Mouse (Mus musculus) liver, embryonic 13.5 days (tissue): ENCODE measurements around the gene Hba-a2. TPM values are rescaled to one million over a fixed set of nuclear protein-coding genes. Genes with fewer than 3 reads are reported as not detected.
"Not testable (repeated sequence)": the region's sequence is repeated elsewhere in the genome, so short reads cannot be mapped to it uniquely, and the experiment has no call there.

Experiments
- ATAC-seq: fragments of 200-750 bp; cut with Nextera tagmentation; 2 replicates; pipeline ENCODE4 v1.8.0; 2017; ENCODE audit warnings: low read depth, mild to moderate bottlenecking, moderate number of reproducible peaks, moderate library complexity
- DNase-seq: peaks from one replicate; pipeline ENCODE4 v3.0.0; 2022
- H3K27ac ChIP-seq: fragments of 300-500 bp; sonication (generic); 2 replicates; pipeline ENCODE4 v1.5.1; 2015; ENCODE audit warnings: moderate library complexity, mild to moderate bottlenecking, inconsistent platforms
- H3K27me3 ChIP-seq: fragments of 300-500 bp; sonication (generic); 2 replicates; pipeline ENCODE4 v1.6.1; 2015; ENCODE audit warnings: mild to moderate bottlenecking, inconsistent platforms
- H3K36me3 ChIP-seq: fragments of 300-500 bp; sonication (generic); 2 replicates; pipeline ENCODE4 v1.6.1; 2015; ENCODE audit warnings: mild to moderate bottlenecking, inconsistent platforms
- H3K4me1 ChIP-seq: fragments of 300-500 bp; sonication (generic); replicated peaks from 2 replicates; pipeline ENCODE4 v1.6.1; 2015; ENCODE audit warnings: inconsistent platforms
- H3K4me2 ChIP-seq: fragments of 300-500 bp; sonication (generic); 2 replicates; pipeline ENCODE4 v1.6.1; 2015; ENCODE audit warnings: inconsistent platforms, mild to moderate bottlenecking, moderate library complexity
- H3K4me3 ChIP-seq: fragments of 300-500 bp; sonication (generic); replicated peaks from 2 replicates; pipeline ENCODE4 v1.5.1; 2015; ENCODE audit warnings: mild to moderate bottlenecking, inconsistent platforms
- H3K9ac ChIP-seq: fragments of 300-500 bp; sonication (generic); 2 replicates; pipeline ENCODE4 v1.6.1; 2015; ENCODE audit warnings: mild to moderate bottlenecking, inconsistent platforms
- H3K9me3 ChIP-seq: fragments of 300-500 bp; sonication (generic); replicated peaks from 2 replicates; pipeline ENCODE4 v1.6.1; 2016; ENCODE audit warnings: inconsistent platforms
- WGBS: fragments of 180-500 bp; shearing (Covaris S2); methylation state at CpG from one replicate; pipeline ENCODE4 v1.1.7; 2015; ENCODE audit not compliant: insufficient replicate concordance; 5-methylcytosine and 5-hydroxymethylcytosine counted together
- polyA plus RNA-seq: library from polyadenylated mRNA; unstranded; fragments of >200 nt; fragmentation: Nextera tagmentation; extraction: Ambion mirVana; gene quantifications from 2 replicates; pipeline ENCODE4 v1.2.1, GENCODE M21; 2015

The Hba-a2 gene
- polyA plus RNA-seq, result 140,141 and 155,581 TPM in 2 replicates

DNA sequence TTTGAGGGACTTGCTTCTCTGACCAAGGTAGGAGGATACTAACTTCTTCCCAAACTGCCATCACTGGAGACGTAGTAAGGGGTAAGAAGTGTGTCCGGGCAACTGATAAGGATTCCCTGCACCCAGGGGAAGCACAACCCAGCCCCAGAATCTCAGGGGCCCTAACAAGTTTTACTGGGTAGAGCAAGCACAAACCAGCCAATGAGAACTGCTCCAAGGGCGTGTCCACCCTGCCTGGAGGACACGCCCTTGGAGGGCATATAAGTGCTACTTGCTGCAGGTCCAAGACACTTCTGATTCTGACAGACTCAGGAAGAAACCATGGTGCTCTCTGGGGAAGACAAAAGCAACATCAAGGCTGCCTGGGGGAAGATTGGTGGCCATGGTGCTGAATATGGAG, at the start of gene Hba-a2:
TSS of gene Hba-a2 (plus strand) at position 287 of the 400 bp plus-strand sequence.
- not testable (repeated sequence) for H3K9me3 ChIP-seq, DNase-seq
- H3K27ac ChIP-seq, result peak within 1 kb of the TSS; percentile 99
- H3K4me2 ChIP-seq, result peak within 1 kb of the TSS; percentile 73
- ATAC-seq, result peak; percentile 80
- H3K27me3 ChIP-seq, result peaks cover 13% of the 10 kb centered on the region
- peak within 1 kb of the TSS; percentile 63 for H3K4me3 ChIP-seq
- peak within 1 kb of the TSS; percentile 87 for H3K9ac ChIP-seq
- peaks cover 55% of the 10 kb centered on the region for H3K4me1 ChIP-seq
- peaks cover 20% of the 10 kb centered on the region for H3K36me3 ChIP-seq
- WGBS, result no CpG with 5 or more reads among the region's 4 CpGs

GRCm38 (mm10) chr11:32247068-32247467, 49.2 kb upstream of the Hba-a2 start:
- Histone ChIP-seq H3K4me3 (no peak overlapping the region), H3K9me3 (no peaks in the 10 kb centered on the region), H3K27ac (peak overlapping the region; percentile 97), H3K9ac (peak overlapping the region; percentile 78), H3K36me3 (peaks cover 60% of the 10 kb centered on the region), H3K4me2 (peak overlapping the region; percentile 36), H3K4me1 (peaks cover 95% of the 10 kb centered on the region), H3K27me3 (no peaks in the 10 kb centered on the region)
- ATAC-seq, result no peak
- peak; percentile 60 for DNase-seq

GRCm38 (mm10) chr11:32248350-32248749, 47.9 kb upstream of the Hba-a2 start:
- H3K4me1 ChIP-seq, result peaks cover 94% of the 10 kb centered on the region

GRCm38 (mm10) chr11:32250880-32251763, 45.2 kb upstream of the Hba-a2 start:
- Histone ChIP-seq H3K9ac (peak overlapping the region; percentile 84), H3K36me3 (peaks cover 70% of the 10 kb centered on the region)
- DNase-seq, result peak; percentile 92

More at GRCm38 (mm10) chr11:32248350-32248749, 47.9 kb upstream of the Hba-a2 start:
- Histone ChIP-seq H3K4me2 (no peak overlapping the region), H3K27ac (peak overlapping the region; percentile 97), H3K4me3 (no peak overlapping the region), H3K9me3 (no peaks in the 10 kb centered on the region), H3K36me3 (peaks cover 63% of the 10 kb centered on the region), H3K27me3 (no peaks in the 10 kb centered on the region), H3K9ac (peak overlapping the region; percentile 78)
- 57% methylated on average over 3 of the region's 3 CpGs for WGBS
- ATAC-seq (no peak), DNase-seq (no peak)

DNA sequence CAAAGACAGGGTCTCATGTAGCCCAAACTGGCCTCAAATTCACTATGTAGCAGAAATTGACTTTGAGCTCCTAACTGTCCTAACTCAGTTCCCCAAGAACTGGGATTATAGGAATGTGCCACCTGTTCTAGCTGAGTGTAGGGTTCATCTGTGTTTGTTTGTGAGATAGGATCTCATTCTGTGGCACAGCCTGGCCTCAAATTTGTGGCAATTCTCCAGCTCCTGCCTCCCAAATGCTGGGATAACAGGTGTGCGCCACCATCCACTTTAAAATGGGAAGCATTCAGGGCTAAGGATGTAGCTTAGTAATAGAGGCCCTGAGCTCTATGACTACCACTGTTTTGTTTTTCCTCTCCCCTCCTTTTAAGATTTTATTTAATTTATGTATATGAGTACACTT, 43.2 kb upstream of the Hba-a2 start:
- WGBS, result 100% methylated on average over 1 of the region's 1 CpGs
- Histone ChIP-seq H3K9ac (peak overlapping the region; percentile 84), H3K27me3 (no peaks in the 10 kb centered on the region), H3K27ac (peak overlapping the region; percentile 97), H3K4me3 (no peak overlapping the region), H3K9me3 (no peaks in the 10 kb centered on the region), H3K4me1 (peaks cover 96% of the 10 kb centered on the region), H3K36me3 (peaks cover 51% of the 10 kb centered on the region), H3K4me2 (no peak overlapping the region)
- DNase-seq, result no peak
- no peak for ATAC-seq

More at GRCm38 (mm10) chr11:32250880-32251763, 45.2 kb upstream of the Hba-a2 start:
- H3K4me3 ChIP-seq, result no peak overlapping the region
- H3K27ac ChIP-seq, result peak overlapping the region; percentile 97
- no peaks in the 10 kb centered on the region for H3K9me3 ChIP-seq
- H3K27me3 ChIP-seq, result no peaks in the 10 kb centered on the region
- peak; percentile 99 for ATAC-seq
- H3K4me2 ChIP-seq, result peak overlapping the region; percentile 39
- H3K4me1 ChIP-seq, result peaks cover 97% of the 10 kb centered on the region
- WGBS, result 44% methylated on average over 8 of the region's 8 CpGs

DNA sequence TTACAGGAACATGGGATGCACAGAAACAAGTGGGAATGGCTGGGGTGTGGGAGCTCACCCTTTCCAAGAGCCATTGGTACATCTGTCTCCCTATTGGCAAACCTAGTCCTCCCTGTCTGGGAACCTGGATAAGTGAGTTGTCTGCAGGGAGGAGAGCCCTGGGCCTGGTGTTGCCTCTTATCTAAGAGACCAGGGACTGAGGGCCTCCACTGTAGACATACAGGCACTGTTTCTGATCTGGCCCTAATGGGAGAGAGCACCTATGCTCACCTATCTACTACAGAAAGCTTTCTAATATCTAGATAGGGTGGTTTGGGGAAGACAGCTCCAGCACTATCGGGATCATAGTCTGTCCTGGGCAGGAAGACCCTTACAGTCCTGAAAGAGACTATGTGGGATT, 40.1 kb upstream of the Hba-a2 start:
- peak; percentile 85 for DNase-seq
- H3K27ac ChIP-seq, result peak overlapping the region; percentile 97
- H3K9ac ChIP-seq, result peak overlapping the region; percentile 84
- peak; percentile 100 for ATAC-seq
- H3K9me3 ChIP-seq, result no peaks in the 10 kb centered on the region
- H3K4me1 ChIP-seq, result peaks cover 84% of the 10 kb centered on the region
- peak overlapping the region; percentile 57 for H3K4me2 ChIP-seq
- H3K36me3 ChIP-seq, result peaks cover 47% of the 10 kb centered on the region
- 26% methylated on average over 1 of the region's 1 CpGs for WGBS
- H3K4me3 ChIP-seq, result 0 out of 2 replicates have a peak overlapping the region, but pooled peaks have one; percentile 12
- no peaks in the 10 kb centered on the region for H3K27me3 ChIP-seq

GRCm38 (mm10) chr11:32256566-32256965, 39.7 kb upstream of the Hba-a2 start:
- no peak for DNase-seq
- peak overlapping the region; percentile 84 for H3K9ac ChIP-seq
- peak overlapping the region; percentile 97 for H3K27ac ChIP-seq
- peaks cover 83% of the 10 kb centered on the region for H3K4me1 ChIP-seq
- peaks cover 50% of the 10 kb centered on the region for H3K36me3 ChIP-seq
- ATAC-seq, result peak; percentile 6; the same call in 1 of the 2 replicates
- H3K4me2 ChIP-seq, result peak overlapping the region; percentile 57
- H3K4me3 ChIP-seq, result 0 out of 2 replicates have a peak overlapping the region, but pooled peaks have one; percentile 12
- H3K27me3 ChIP-seq, result no peaks in the 10 kb centered on the region
- no peaks in the 10 kb centered on the region for H3K9me3 ChIP-seq
- 46% methylated on average over 3 of the region's 3 CpGs for WGBS

DNA sequence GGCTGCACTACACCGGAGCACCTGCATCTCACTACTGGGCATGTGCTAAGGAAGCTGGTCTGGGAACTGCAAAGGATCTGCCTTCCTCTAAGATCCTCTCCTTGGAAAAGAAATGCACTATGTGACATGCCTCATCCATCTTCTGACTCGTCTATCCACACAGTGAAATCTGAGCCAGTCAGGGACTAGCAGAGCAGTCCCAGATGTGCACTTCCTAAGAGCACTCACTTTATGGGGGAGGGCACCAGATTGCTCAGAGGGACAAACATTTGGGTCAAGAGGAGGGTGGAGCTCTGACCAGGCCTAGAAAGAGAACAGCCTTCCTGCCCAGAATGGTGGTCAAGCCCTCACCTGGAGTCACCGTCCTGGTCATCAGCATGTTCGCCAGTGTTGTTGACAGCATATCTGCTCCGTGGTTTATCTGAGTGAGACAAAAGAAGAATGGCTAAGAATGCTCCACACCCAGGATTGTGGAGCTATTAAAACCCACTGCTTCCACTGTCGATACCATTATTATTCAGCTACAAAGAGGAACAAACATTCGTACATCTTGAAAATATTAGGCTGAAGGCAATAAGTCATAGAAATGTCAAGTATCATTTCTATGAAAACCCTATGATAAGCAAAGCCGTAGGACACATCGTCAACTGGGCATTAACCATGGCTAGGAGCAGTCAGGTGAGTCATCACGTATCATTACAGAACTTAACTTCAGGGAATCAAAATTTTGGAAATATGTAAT, 33.4 kb upstream of the Hba-a2 start:
- Histone ChIP-seq H3K4me2 (no peak overlapping the region), H3K4me1 (peaks cover 76% of the 10 kb centered on the region), H3K4me3 (no peak overlapping the region), H3K27ac (peak overlapping the region; percentile 97), H3K9ac (peak overlapping the region; percentile 76), H3K36me3 (peaks cover 36% of the 10 kb centered on the region), H3K9me3 (no peaks in the 10 kb centered on the region), H3K27me3 (no peaks in the 10 kb centered on the region)
- no peak for DNase-seq
- WGBS, result 73% methylated on average over 10 of the region's 10 CpGs
- ATAC-seq, result no peak

GRCm38 (mm10) chr11:32265117-32265738, 31.1 kb upstream of the Hba-a2 start:
- Histone ChIP-seq H3K36me3 (peaks cover 28% of the 10 kb centered on the region), H3K9ac (peak overlapping the region; percentile 76), H3K27me3 (no peaks in the 10 kb centered on the region), H3K27ac (peak overlapping the region; percentile 97), H3K4me1 (peaks cover 86% of the 10 kb centered on the region), H3K4me3 (0 out of 2 replicates have a peak overlapping the region, but pooled peaks have one; percentile 9), H3K9me3 (no peaks in the 10 kb centered on the region), H3K4me2 (peak overlapping the region; percentile 48)
- DNase-seq, result peak; percentile 68
- WGBS, result 36% methylated on average over 3 of the region's 3 CpGs
- peak; percentile 73 for ATAC-seq

DNA sequence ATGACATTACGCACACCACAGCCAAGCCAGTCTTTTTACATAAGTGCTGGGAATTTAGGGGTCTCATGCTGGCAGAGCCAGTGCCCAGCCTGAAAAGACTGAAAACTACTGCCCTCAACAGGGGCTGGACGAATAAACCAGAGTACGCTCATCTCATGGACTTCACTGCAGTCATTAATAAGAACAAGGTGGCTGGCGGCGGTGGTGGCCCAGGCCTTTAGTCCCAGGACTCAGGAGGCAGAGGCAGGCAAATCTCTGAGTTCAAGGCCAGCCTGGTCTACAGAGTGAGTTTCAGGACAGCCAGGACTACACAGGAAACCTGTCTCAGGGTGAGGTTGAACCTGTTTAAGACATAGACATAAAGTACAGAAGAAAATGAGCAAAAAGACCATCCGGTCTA, 30.1 kb upstream of the Hba-a2 start:
- Histone ChIP-seq H3K4me1 (peaks cover 86% of the 10 kb centered on the region), H3K4me2 (peak overlapping the region; percentile 48), H3K9ac (peak overlapping the region; percentile 75), H3K4me3 (0 out of 2 replicates have a peak overlapping the region, but pooled peaks have one; percentile 5), H3K36me3 (peaks cover 20% of the 10 kb centered on the region), H3K27me3 (no peaks in the 10 kb centered on the region), H3K9me3 (no peaks in the 10 kb centered on the region), H3K27ac (peak overlapping the region; percentile 97)
- WGBS, result 86% methylated on average over 6 of the region's 6 CpGs
- no peak for ATAC-seq
- no peak for DNase-seq

GRCm38 (mm10) chr11:32266776-32267175, 29.5 kb upstream of the Hba-a2 start:
- peaks cover 16% of the 10 kb centered on the region for H3K36me3 ChIP-seq
- peak overlapping the region; percentile 81 for H3K4me2 ChIP-seq
- no peaks in the 10 kb centered on the region for H3K27me3 ChIP-seq
- 24% methylated on average over 6 of the region's 6 CpGs for WGBS
- peak overlapping the region; percentile 97 for H3K9ac ChIP-seq
- ATAC-seq (no peak), DNase-seq (no peak)
- peak overlapping the region; percentile 97 for H3K27ac ChIP-seq
- H3K9me3 ChIP-seq, result no peaks in the 10 kb centered on the region
- H3K4me1 ChIP-seq, result peaks cover 88% of the 10 kb centered on the region
- H3K4me3 ChIP-seq, result peak overlapping the region; percentile 84
